Mouse (Mus musculus): ENCODE data around the gene Ttc21a. TPM values are rescaled to one million over a fixed set of nuclear protein-coding genes. Genes with fewer than 3 reads are reported as not detected.
"Not testable (repeated sequence)": the region's sequence is repeated elsewhere in the genome, so short reads cannot be mapped to it uniquely, and the experiment has no call there.

The Ttc21a gene
- polyA plus RNA-seq, 1 experiment from 2014 or later, result 0.14 TPM

DNA sequence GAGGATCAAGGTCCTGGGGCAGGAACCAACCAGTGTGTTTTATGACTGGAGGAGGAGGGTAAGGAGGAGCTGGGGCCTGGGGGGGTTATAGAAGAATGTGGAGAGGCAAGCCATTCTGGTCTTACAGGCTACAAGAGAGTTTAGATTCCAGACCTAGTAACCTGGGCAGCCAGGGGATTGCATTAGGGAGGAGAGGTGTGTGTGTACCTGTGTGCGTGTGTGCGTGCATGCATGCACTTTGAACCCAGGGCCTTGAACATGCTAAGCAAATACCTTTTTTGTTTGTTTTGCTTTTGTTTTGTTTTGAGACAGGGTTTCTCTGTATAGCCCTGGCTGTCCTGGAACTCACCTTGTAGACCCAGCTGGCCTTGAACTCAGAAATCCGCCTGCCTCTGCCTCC is 72.5 kb downstream of the Ttc21a start:
- peaks cover 16% of the 10 kb centered on the region for H3K4me1 ChIP-seq
- H3K4me2 ChIP-seq, result no peak overlapping the region
- no peak overlapping the region for H3K9ac ChIP-seq
- WGBS, result 96% methylated on average over 3 of the region's 3 CpGs
- H3K4me3 ChIP-seq (replicated peaks), result no peak overlapping the region
- H3K27ac ChIP-seq, result no peak overlapping the region
- no peak for ATAC-seq (ENCODE audit: insufficient read depth, low FRiP score, low read depth)
- no peaks in the 10 kb centered on the region for H3K36me3 ChIP-seq
- no peaks in the 10 kb centered on the region for H3K27me3 ChIP-seq (replicated peaks)
- no peaks in the 10 kb centered on the region for H3K9me3 ChIP-seq

DNA sequence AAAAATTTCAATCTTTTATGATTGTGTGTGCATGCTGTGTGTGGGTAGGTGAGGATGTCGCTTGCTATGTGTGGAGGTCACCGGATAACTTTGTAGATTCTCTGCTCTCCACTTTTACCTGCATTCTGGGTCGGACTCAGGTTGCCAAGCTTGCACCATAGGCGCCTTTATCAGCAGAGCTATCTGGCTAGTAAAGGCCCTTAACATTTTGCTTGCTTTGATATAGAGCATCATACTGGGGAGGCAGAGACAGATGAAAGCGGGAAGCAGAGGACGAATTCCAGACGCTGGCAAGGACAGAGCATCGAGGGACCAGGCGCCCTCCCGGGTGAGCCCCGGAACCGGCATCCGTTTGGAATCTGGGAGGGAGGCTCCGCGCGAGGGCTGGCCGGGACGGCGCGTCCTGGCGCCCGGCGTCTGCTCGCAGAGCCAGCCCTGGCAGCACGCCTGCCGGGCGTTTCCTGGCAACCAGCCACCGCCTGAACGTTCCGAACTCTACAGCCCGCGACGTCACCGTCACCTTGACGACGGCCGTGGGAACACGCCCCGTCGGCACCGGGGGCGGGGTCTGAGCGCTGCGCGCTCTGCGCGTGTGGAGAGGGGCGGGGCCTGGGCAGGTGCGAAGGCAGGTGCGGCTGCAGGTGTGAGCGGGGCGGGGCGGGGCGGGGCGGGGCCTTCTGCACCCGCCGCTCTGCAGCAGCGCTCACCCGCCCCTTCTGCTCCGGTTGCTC is 73.5 kb downstream of the Ttc21a start:
- 2% methylated on average over 58 of the region's 60 CpGs for WGBS
- Histone ChIP-seq H3K27me3 (replicated peaks) (no peaks in the 10 kb centered on the region), H3K9ac (no peak overlapping the region), H3K4me1 (peaks cover 16% of the 10 kb centered on the region), H3K36me3 (no peaks in the 10 kb centered on the region), H3K27ac (peak overlapping the region; percentile 82), H3K4me2 (peak overlapping the region; percentile 75), H3K9me3 (no peaks in the 10 kb centered on the region), H3K4me3 (replicated peaks) (peak overlapping the region; percentile 40)
- ATAC-seq (ENCODE audit: insufficient read depth, low FRiP score, low read depth), result peak; percentile 90

DNA sequence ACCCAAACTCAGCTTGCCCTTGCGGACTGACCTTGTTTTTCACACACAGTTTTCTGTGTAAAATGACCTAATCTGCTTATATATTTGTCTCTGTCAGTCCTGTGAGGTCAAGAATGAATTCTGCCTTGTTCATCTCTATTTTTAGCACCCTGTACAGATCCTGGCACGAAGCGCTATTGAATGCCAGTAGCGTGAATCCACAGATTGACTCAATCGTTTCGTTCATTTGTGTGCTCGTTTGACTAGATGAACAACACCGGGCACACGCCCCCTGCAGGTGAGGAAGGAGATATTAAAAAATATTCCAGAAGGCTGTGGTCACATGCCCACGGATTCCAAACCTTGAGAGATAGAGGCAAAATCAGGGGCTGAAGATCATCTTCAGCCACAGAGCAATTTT is 74.1 kb downstream of the Ttc21a start:
- Histone ChIP-seq H3K9ac (no peak overlapping the region), H3K9me3 (no peaks in the 10 kb centered on the region)

DNA sequence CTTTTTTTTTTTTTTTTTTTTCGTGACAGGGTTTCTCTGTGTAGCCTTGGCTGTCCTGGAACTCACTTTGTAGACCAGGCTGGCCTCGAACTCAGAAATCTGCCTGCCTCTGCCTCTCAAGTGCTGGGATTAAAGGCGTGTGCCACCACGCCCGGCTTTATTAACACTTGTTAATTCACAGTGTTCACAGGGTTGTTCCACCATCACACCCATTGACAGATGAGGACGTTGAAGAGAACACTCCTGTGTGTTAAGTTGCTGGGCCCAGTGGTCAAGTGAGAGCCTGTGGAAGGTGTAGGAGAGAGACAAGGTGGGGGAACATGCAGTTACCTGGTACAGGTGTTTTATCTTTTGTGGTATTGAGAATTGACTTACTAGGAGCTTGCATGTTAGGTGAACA is 74.8 kb downstream of the Ttc21a start:
- not testable (repeated sequence) for H3K4me2 ChIP-seq; H3K4me3 ChIP-seq (replicated peaks); H3K36me3 ChIP-seq; H3K27me3 ChIP-seq (replicated peaks); H3K9ac ChIP-seq; ATAC-seq (ENCODE audit: insufficient read depth, low FRiP score, low read depth); H3K9me3 ChIP-seq; H3K27ac ChIP-seq
- peaks cover 16% of the 10 kb centered on the region for H3K4me1 ChIP-seq
- 83% methylated on average over 6 of the region's 6 CpGs for WGBS

More for the DNA sequence above, 74.1 kb downstream of the Ttc21a start:
- Histone ChIP-seq H3K4me1 (peaks cover 16% of the 10 kb centered on the region), H3K27ac (peak overlapping the region; percentile 82), H3K36me3 (no peaks in the 10 kb centered on the region), H3K4me3 (replicated peaks) (peak overlapping the region; percentile 40), H3K4me2 (peak overlapping the region; percentile 75), H3K27me3 (replicated peaks) (no peaks in the 10 kb centered on the region)
- ATAC-seq (ENCODE audit: insufficient read depth, low FRiP score, low read depth), result peak; percentile 48
- 1% methylated on average over 10 of the region's 10 CpGs for WGBS

DNA sequence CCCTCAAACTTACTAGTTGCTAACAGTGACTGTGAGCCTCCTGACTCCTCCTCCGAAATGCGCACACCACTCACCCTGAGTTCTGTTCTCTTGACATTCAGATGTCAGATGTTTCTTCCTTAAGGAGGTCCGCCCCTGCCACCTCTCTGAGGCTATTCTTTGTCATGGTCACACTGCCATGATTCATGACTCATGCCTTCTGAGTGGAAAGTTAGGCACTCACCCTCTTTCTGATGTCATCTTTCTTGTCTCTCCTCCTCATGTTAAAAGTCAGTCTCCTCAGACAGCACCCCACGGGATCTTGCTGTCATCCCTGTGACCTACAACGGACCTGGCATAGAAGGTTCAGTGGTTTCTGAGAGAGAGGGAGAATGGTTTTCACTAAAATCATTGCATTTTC is 75.4 kb downstream of the Ttc21a start:
- Histone ChIP-seq H3K4me2 (no peak overlapping the region), H3K9me3 (no peaks in the 10 kb centered on the region), H3K27me3 (replicated peaks) (no peaks in the 10 kb centered on the region), H3K4me1 (peaks cover 16% of the 10 kb centered on the region), H3K36me3 (no peaks in the 10 kb centered on the region), H3K4me3 (replicated peaks) (no peak overlapping the region), H3K27ac (no peak overlapping the region), H3K9ac (no peak overlapping the region)
- WGBS, result 83% methylated on average over 5 of the region's 5 CpGs
- no peak for ATAC-seq (ENCODE audit: insufficient read depth, low FRiP score, low read depth)

DNA sequence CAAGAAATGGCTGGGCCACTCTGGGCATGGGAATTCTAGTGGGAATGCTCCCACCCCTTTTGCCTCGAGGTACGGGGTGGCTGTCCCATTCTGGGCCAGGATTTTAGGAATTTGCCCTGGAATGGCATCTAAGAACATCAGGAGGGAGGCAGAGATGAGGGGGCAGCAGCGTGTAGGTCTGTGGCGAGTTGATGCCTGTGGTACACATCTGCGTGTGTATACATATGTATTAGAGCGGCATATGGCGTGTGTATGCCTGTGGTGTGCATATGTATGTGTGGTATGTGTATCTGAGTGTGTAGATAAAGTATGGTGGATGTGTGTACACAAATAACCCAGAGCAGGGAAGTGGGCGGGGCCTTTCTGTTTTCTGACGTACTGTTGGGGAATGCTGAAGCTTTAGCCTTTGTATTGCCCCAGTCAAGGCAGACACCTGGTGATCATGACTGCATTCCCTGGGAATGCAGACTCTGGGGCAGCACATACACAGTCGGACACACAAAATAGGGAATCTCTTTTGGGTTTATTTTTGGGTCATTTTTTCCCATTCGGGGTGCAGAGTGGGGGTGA is 75.9 kb downstream of the Ttc21a start:
- Histone ChIP-seq H3K9ac (no peak overlapping the region), H3K9me3 (no peaks in the 10 kb centered on the region), H3K36me3 (no peaks in the 10 kb centered on the region), H3K4me3 (replicated peaks) (no peak overlapping the region), H3K27ac (no peak overlapping the region), H3K27me3 (replicated peaks) (no peaks in the 10 kb centered on the region), H3K4me2 (no peak overlapping the region), H3K4me1 (peaks cover 16% of the 10 kb centered on the region)
- WGBS, result 62% methylated on average over 11 of the region's 11 CpGs
- ATAC-seq (ENCODE audit: insufficient read depth, low FRiP score, low read depth), result no peak

DNA sequence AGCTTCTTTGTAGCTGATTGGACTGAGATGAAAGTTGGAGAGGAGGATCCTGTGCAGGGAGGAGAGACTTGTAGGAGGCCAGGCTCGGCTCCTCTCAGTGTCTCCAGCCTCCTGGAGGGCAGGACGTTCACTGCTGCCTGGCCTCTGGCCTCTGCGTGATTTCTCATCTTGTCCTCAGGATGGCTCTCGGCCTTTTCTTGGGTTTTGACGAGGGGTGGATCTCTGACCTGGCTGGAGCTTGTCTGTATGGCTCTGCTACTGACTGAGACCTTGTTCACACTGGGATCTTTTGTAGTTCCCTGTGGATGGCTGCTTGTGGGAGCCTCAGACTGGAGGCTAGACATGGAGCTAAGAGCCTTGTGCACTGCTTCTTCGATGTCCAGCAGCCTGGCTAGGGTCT is 77.4 kb downstream of the Ttc21a start:
- no peaks in the 10 kb centered on the region for H3K9me3 ChIP-seq
- WGBS, result 47% methylated on average over 6 of the region's 6 CpGs
- no peak overlapping the region for H3K4me2 ChIP-seq
- H3K27me3 ChIP-seq (replicated peaks), result no peaks in the 10 kb centered on the region
- H3K36me3 ChIP-seq, result no peaks in the 10 kb centered on the region
- no peak overlapping the region for H3K9ac ChIP-seq
- no peak overlapping the region for H3K4me3 ChIP-seq (replicated peaks)
- H3K27ac ChIP-seq, result no peak overlapping the region
- ATAC-seq (ENCODE audit: insufficient read depth, low FRiP score, low read depth), result no peak
- peaks cover 13% of the 10 kb centered on the region for H3K4me1 ChIP-seq

DNA sequence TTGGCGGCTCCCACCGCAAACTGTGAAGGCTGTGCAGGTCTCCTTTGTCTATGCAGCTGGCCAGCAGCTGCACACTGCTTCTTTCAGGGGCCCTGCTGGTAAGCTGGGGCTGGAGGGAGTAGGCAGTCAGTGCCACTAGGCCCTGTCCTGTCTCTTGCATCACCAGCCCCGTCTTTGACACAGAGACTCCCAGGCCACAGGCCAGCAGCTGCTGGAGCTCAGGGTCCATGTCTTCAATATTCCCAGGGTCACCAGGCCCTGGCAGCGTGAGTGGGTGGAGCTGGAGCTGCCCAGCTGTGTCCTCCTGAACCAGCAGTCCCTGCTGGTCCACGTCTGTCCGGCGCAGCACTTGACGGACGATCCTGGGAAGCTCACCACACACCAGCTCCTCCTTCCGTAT is 79.5 kb downstream of the Ttc21a start:
- H3K4me1 ChIP-seq, result peaks cover 11% of the 10 kb centered on the region; the same call in 1 of the 2 replicates
- H3K9ac ChIP-seq, result no peak overlapping the region
- 58% methylated on average over 10 of the region's 10 CpGs for WGBS
- H3K27me3 ChIP-seq (replicated peaks), result no peaks in the 10 kb centered on the region
- H3K27ac ChIP-seq, result no peak overlapping the region
- no peak overlapping the region for H3K4me2 ChIP-seq
- no peak for ATAC-seq (ENCODE audit: insufficient read depth, low FRiP score, low read depth)
- no peaks in the 10 kb centered on the region for H3K36me3 ChIP-seq
- no peak overlapping the region for H3K4me3 ChIP-seq (replicated peaks)
- no peaks in the 10 kb centered on the region for H3K9me3 ChIP-seq

Other genes starting within 250 kb of the Ttc21a start
- gene Scn10a, start 218.3 kb upstream of the Ttc21a start, polyA plus RNA-seq (2015; fragmentation: Nextera tagmentation; extraction: Ambion mirVana), result not detected in 2 replicates
- 0.03 and 0.04 TPM in 2 replicates for gene Scn11a, start 112.2 kb upstream of the Ttc21a start, polyA plus RNA-seq (2015; fragmentation: Nextera tagmentation; extraction: Ambion mirVana)
- 42.3 TPM in 2 replicates for gene Wdr48, start 42.7 kb upstream of the Ttc21a start, polyA plus RNA-seq (2015; fragmentation: Nextera tagmentation; extraction: Ambion mirVana)
- gene Gorasp1, start within 50 bp of the Ttc21a start, polyA plus RNA-seq (2015; fragmentation: Nextera tagmentation; extraction: Ambion mirVana), result 28.7 and 30.8 TPM in 2 replicates
- 5.7 and 6.7 TPM in 2 replicates for gene Csrnp1, start 47.1 kb downstream of the Ttc21a start, polyA plus RNA-seq (2015; fragmentation: Nextera tagmentation; extraction: Ambion mirVana)
- 0.08 TPM in 2 replicates for gene Xirp1, start 86.0 kb downstream of the Ttc21a start, polyA plus RNA-seq (2015; fragmentation: Nextera tagmentation; extraction: Ambion mirVana)
- gene Cx3cr1, start 132.3 kb downstream of the Ttc21a start, polyA plus RNA-seq (2015; fragmentation: Nextera tagmentation; extraction: Ambion mirVana), result 12.3 and 13.3 TPM in 2 replicates
- 0.88 and 1.4 TPM in 2 replicates for gene Ccr8, start 154.5 kb downstream of the Ttc21a start, polyA plus RNA-seq (2015; fragmentation: Nextera tagmentation; extraction: Ambion mirVana)
- 32.3 and 37.6 TPM in 2 replicates for gene Slc25a38, start 172.8 kb downstream of the Ttc21a start, polyA plus RNA-seq (2015; fragmentation: Nextera tagmentation; extraction: Ambion mirVana)
- gene Rpsa, start 190.1 kb downstream of the Ttc21a start, polyA plus RNA-seq (2015; fragmentation: Nextera tagmentation; extraction: Ambion mirVana), result 1,300 and 1,322 TPM in 2 replicates
- gene Mobp, start 212.1 kb downstream of the Ttc21a start, polyA plus RNA-seq (2015; fragmentation: Nextera tagmentation; extraction: Ambion mirVana), result 0.17 and 0.51 TPM in 2 replicates

Data from stomach, embryonic 15.5 days (tissue).